Mouse (Mus musculus) liver, postnatal 0 days (tissue): ENCODE results near the gene Cryaa.

Source experiments
- CTCF ChIP-seq: sonication (generic); IDR thresholded peaks from 2 replicates; pipeline ENCODE4 v1.5.1; 2016; ENCODE audit warnings: antibody characterized with exemption, low read depth
- EP300 ChIP-seq: IDR thresholded peaks from 2 replicates; pipeline ENCODE4 v1.6.1; 2016; ENCODE audit warnings: antibody characterized with exemption, low read depth, mild to moderate bottlenecking

GRCm38 (mm10) chr17:31652152-31652551 is 25.5 kb upstream of the Cryaa start:
- TF ChIP-seq EP300 (no peak), CTCF (no peak)
